Mouse (Mus musculus) 3134 (cell line): ENCODE results near the gene P3h4.

ENCODE experiments used
- DNase-seq: peaks from one replicate; pipeline ENCODE4 v3.0.0-alpha.2; 2011; ENCODE audit warnings: low spot score; ENCODE audit not compliant: insufficient read length; ENCODE audit errors: extremely low read depth

Gene P3h4

GRCm38 (mm10) chr11:100414021-100414913 is at the start of gene P3h4:
Gene P3h4 (minus strand): TSS chr11:100414836.
- peak; percentile 89 for DNase-seq

GRCm38 (mm10) chr11:100462699-100463098 is 48.1 kb upstream of the P3h4 start:
- DNase-seq: no peak

- no peak for DNase-seq
Observed at GRCm38 (mm10) chr11:100457711-100458110, 43.1 kb upstream of the P3h4 start.

- no peak for DNase-seq
Observed at GRCm38 (mm10) chr11:100457247-100457646, 42.6 kb upstream of the P3h4 start.

- no peak for DNase-seq
Observed at GRCm38 (mm10) chr11:100442625-100443024, 28.0 kb upstream of the P3h4 start.

- DNase-seq: no peak
Observed at GRCm38 (mm10) chr11:100441797-100442196, 27.2 kb upstream of the P3h4 start, which contains the start of the genes Nt5c3b and Klhl10. Gene Nt5c3b (minus strand): TSS chr11:100441808. Gene Klhl10 (plus strand): TSS chr11:100441917.

- DNase-seq: peak; percentile 67
Observed at GRCm38 (mm10) chr11:100440691-100441522, 26.3 kb upstream of the P3h4 start.

GRCm38 (mm10) chr11:100437901-100438300 is 23.3 kb upstream of the P3h4 start:
- DNase-seq: no peak

- no peak for DNase-seq
Observed at GRCm38 (mm10) chr11:100435678-100436246, 21.1 kb upstream of the P3h4 start.

- no peak for DNase-seq
Observed at GRCm38 (mm10) chr11:100432002-100432401, 17.4 kb upstream of the P3h4 start.

GRCm38 (mm10) chr11:100430052-100430451 is 15.4 kb upstream of the P3h4 start:
- DNase-seq: no peak

GRCm38 (mm10) chr11:100428612-100429199 is 14.1 kb upstream of the P3h4 start:
- no peak for DNase-seq

GRCm38 (mm10) chr11:100426820-100427219 is 12.2 kb upstream of the P3h4 start:
- no peak for DNase-seq

- peak; percentile 61 for DNase-seq
Observed at GRCm38 (mm10) chr11:100425851-100426250, 11.2 kb upstream of the P3h4 start.

- no peak for DNase-seq
Observed at GRCm38 (mm10) chr11:100423836-100424235, 9.2 kb upstream of the P3h4 start.

GRCm38 (mm10) chr11:100421537-100421936 is 6.9 kb upstream of the P3h4 start:
- DNase-seq: no peak

GRCm38 (mm10) chr11:100414914-100415822 is 532 bp upstream of the P3h4 start, which contains the start of gene Fkbp10:
Gene Fkbp10 (plus strand): TSS chr11:100415697.
- no peak for DNase-seq

- no peak for DNase-seq
Observed at GRCm38 (mm10) chr11:100413541-100413940, 1.1 kb downstream of the P3h4 start.

GRCm38 (mm10) chr11:100411736-100412135 is 2.9 kb downstream of the P3h4 start:
- DNase-seq: no peak

- no peak for DNase-seq
Observed at GRCm38 (mm10) chr11:100409686-100410085, 5.0 kb downstream of the P3h4 start.
